Mouse (Mus musculus) forebrain, embryonic 15.5 days (tissue): ENCODE results near the gene Dppa3. TPM values are rescaled to one million over a fixed set of nuclear protein-coding genes. Genes with fewer than 3 reads are reported as not detected.

Source experiments
- ATAC-seq: fragments of 200-750 bp; cut with Nextera tagmentation; replicated peaks from 2 replicates; pipeline ENCODE4 v1.8.0; 2017; ENCODE audit warnings: mild to moderate bottlenecking, moderate TSS enrichment, moderate library complexity
- H3K27ac ChIP-seq: fragments of 300-500 bp; sonication (generic); replicated peaks from 2 replicates; pipeline ENCODE4 v1.5.1; 2015; ENCODE audit warnings: mild to moderate bottlenecking, inconsistent platforms
- H3K27me3 ChIP-seq: fragments of 300-500 bp; sonication (generic); 2 replicates; pipeline ENCODE4 v1.6.1; 2015; ENCODE audit warnings: inconsistent platforms
- H3K36me3 ChIP-seq: fragments of 300-500 bp; sonication (generic); 2 replicates; pipeline ENCODE4 v1.6.1; 2015; ENCODE audit warnings: mild to moderate bottlenecking, inconsistent platforms
- H3K4me1 ChIP-seq: fragments of 300-500 bp; sonication (generic); 2 replicates; pipeline ENCODE4 v1.6.1; 2015; ENCODE audit warnings: inconsistent platforms
- H3K4me2 ChIP-seq: fragments of 300-500 bp; sonication (generic); replicated peaks from 2 replicates; pipeline ENCODE4 v1.6.1; 2015; ENCODE audit warnings: mild to moderate bottlenecking, inconsistent platforms
- H3K4me3 ChIP-seq: fragments of 300-500 bp; sonication (generic); 2 replicates; pipeline ENCODE4 v1.5.1; 2015; ENCODE audit warnings: mild to moderate bottlenecking, inconsistent platforms
- H3K9ac ChIP-seq: fragments of 300-500 bp; sonication (generic); replicated peaks from 2 replicates; pipeline ENCODE4 v1.6.1; 2015; ENCODE audit warnings: mild to moderate bottlenecking, inconsistent platforms
- H3K9me3 ChIP-seq: fragments of 300-500 bp; sonication (generic); 2 replicates; pipeline ENCODE4 v1.6.1; 2016; ENCODE audit warnings: inconsistent platforms
- WGBS: fragments of 180-500 bp; shearing (Covaris S2); methylation state at CpG from one replicate; pipeline ENCODE4 v1.1.7; 2015; ENCODE audit warnings: mixed read lengths; 5-methylcytosine and 5-hydroxymethylcytosine counted together
- polyA plus RNA-seq: library from polyadenylated mRNA; unstranded; fragments of >200 nt; fragmentation: Nextera tagmentation; extraction: Ambion mirVana; gene quantifications from 2 replicates; pipeline ENCODE4 v1.2.1, GENCODE M21; 2015

The Dppa3 gene
- polyA plus RNA-seq, 1 experiment from 2014 or later = not detected

DNA sequence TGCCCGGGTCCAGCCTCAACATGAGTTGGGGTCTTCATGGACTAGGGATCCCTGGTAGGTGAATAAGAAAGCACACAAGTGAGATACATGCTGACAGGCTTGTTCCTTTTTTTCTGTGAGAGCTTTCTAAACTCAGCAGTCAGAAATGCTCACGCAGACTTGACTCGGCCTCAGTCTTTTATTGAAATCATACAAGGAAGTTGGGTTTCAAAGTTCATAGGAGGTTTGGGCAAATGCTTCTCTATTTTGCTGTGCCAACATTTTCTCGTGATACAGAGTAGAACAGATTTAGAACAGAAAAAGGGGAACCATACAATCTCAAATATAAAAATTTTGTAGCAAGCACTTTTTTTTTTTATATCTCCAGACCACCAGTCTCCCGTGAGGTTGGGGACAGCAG, 31.4 kb downstream of the Dppa3 start:
- no peak overlapping the region for H3K27ac ChIP-seq
- WGBS = 85% methylated on average over 5 of the region's 5 CpGs
- H3K9ac ChIP-seq = no peak overlapping the region
- H3K4me3 ChIP-seq = no peak overlapping the region
- no peak for ATAC-seq
- no peaks in the 10 kb centered on the region for H3K27me3 ChIP-seq
- H3K4me1 ChIP-seq = no peaks in the 10 kb centered on the region
- H3K9me3 ChIP-seq = no peaks in the 10 kb centered on the region
- H3K4me2 ChIP-seq = no peak overlapping the region
- no peaks in the 10 kb centered on the region for H3K36me3 ChIP-seq

- 20% methylated on average over 7 of the region's 7 CpGs for WGBS
These were observed 33.4 kb downstream of the Dppa3 start for GRCm38 (mm10) chr6:122659567-122659966.

GRCm38 (mm10) chr6:122660601-122661379, 34.6 kb downstream of the Dppa3 start:
- Histone ChIP-seq H3K4me3 (no peak overlapping the region), H3K4me2 (no peak overlapping the region), H3K27ac (no peak overlapping the region), H3K9me3 (no peaks in the 10 kb centered on the region), H3K27me3 (no peaks in the 10 kb centered on the region), H3K4me1 (peaks cover 4% of the 10 kb centered on the region; the same call in 1 of the 2 replicates), H3K36me3 (no peaks in the 10 kb centered on the region), H3K9ac (no peak overlapping the region)
- ATAC-seq = peak; percentile 52; the same call in 1 of the 2 replicates
- 44% methylated on average over 8 of the region's 8 CpGs for WGBS

More at GRCm38 (mm10) chr6:122659567-122659966, 33.4 kb downstream of the Dppa3 start:
- H3K27ac ChIP-seq = no peak overlapping the region
- no peaks in the 10 kb centered on the region for H3K9me3 ChIP-seq
- peaks cover 4% of the 10 kb centered on the region; the same call in 1 of the 2 replicates for H3K4me1 ChIP-seq
- H3K36me3 ChIP-seq = no peaks in the 10 kb centered on the region
- H3K4me3 ChIP-seq = no peak overlapping the region
- H3K9ac ChIP-seq = no peak overlapping the region
- ATAC-seq = no peak
- no peaks in the 10 kb centered on the region for H3K27me3 ChIP-seq
- H3K4me2 ChIP-seq = no peak overlapping the region

GRCm38 (mm10) chr6:122662551-122663264, 36.5 kb downstream of the Dppa3 start:
- Histone ChIP-seq H3K9ac (no peak overlapping the region), H3K27me3 (no peaks in the 10 kb centered on the region), H3K4me2 (no peak overlapping the region), H3K27ac (no peak overlapping the region), H3K36me3 (no peaks in the 10 kb centered on the region), H3K4me3 (no peak overlapping the region), H3K9me3 (no peaks in the 10 kb centered on the region), H3K4me1 (peaks cover 4% of the 10 kb centered on the region; the same call in 1 of the 2 replicates)
- WGBS = 35% methylated on average over 22 of the region's 22 CpGs
- ATAC-seq = no peak

DNA sequence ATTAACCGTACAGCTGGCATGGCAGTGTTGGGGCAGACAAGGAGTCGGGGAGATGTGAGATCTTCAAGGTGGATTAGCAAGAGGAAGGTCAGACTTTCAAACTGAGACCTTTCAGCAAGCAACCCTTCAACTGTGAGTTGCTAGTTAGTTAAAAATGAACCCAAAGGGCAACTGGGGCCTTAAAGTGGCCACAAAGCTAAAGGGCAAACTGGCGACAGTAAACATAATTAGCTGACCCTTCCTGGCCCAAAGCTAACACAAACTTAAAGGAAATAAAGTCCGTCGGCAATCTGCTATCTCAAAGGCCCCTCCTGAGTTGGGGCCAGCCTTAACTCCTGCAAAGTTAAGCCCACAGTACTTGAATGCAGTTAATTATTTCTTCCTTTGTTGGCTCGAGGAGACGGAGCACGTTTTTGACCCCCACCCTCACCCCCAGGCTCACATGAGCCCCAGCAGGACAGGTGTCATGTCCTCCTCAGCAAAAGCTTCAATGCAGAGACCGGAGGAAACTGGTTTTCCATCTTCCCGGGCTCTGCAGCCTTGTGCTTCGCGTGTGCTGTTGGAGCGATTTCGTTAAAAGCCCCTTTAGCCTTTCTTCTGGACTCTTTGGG, 37.5 kb downstream of the Dppa3 start:
- no peak for ATAC-seq
- Histone ChIP-seq H3K4me3 (no peak overlapping the region), H3K4me2 (no peak overlapping the region), H3K27me3 (no peaks in the 10 kb centered on the region), H3K9me3 (no peaks in the 10 kb centered on the region), H3K27ac (no peak overlapping the region), H3K36me3 (no peaks in the 10 kb centered on the region), H3K4me1 (peaks cover 4% of the 10 kb centered on the region; the same call in 1 of the 2 replicates), H3K9ac (no peak overlapping the region)
- 29% methylated on average over 14 of the region's 14 CpGs for WGBS

- no peak overlapping the region for H3K4me3 ChIP-seq
- WGBS = 67% methylated on average over 7 of the region's 7 CpGs
- no peak for ATAC-seq
These were observed 39.7 kb downstream of the Dppa3 start for GRCm38 (mm10) chr6:122665866-122666265.

GRCm38 (mm10) chr6:122667715-122668114, 41.5 kb downstream of the Dppa3 start:
- Histone ChIP-seq H3K27ac (no peak overlapping the region), H3K4me1 (peaks cover 7% of the 10 kb centered on the region), H3K36me3 (no peaks in the 10 kb centered on the region), H3K4me2 (no peak overlapping the region), H3K9me3 (no peaks in the 10 kb centered on the region), H3K27me3 (no peaks in the 10 kb centered on the region), H3K4me3 (no peak overlapping the region), H3K9ac (no peak overlapping the region)
- WGBS = 76% methylated on average over 5 of the region's 5 CpGs
- no peak for ATAC-seq

More at GRCm38 (mm10) chr6:122665866-122666265, 39.7 kb downstream of the Dppa3 start:
- Histone ChIP-seq H3K4me1 (peaks cover 7% of the 10 kb centered on the region), H3K9me3 (no peaks in the 10 kb centered on the region), H3K36me3 (no peaks in the 10 kb centered on the region), H3K27ac (no peak overlapping the region), H3K4me2 (no peak overlapping the region), H3K9ac (no peak overlapping the region), H3K27me3 (no peaks in the 10 kb centered on the region)

- Histone ChIP-seq H3K9me3 (no peaks in the 10 kb centered on the region), H3K36me3 (no peaks in the 10 kb centered on the region), H3K4me1 (peaks cover 3% of the 10 kb centered on the region; the same call in 1 of the 2 replicates), H3K9ac (no peak overlapping the region), H3K4me2 (no peak overlapping the region), H3K27me3 (no peaks in the 10 kb centered on the region), H3K27ac (no peak overlapping the region), H3K4me3 (no peak overlapping the region)
- peak; percentile 45 for ATAC-seq
- WGBS = 79% methylated on average over 5 of the region's 5 CpGs
These were observed 42.6 kb downstream of the Dppa3 start for GRCm38 (mm10) chr6:122668823-122669222.

DNA sequence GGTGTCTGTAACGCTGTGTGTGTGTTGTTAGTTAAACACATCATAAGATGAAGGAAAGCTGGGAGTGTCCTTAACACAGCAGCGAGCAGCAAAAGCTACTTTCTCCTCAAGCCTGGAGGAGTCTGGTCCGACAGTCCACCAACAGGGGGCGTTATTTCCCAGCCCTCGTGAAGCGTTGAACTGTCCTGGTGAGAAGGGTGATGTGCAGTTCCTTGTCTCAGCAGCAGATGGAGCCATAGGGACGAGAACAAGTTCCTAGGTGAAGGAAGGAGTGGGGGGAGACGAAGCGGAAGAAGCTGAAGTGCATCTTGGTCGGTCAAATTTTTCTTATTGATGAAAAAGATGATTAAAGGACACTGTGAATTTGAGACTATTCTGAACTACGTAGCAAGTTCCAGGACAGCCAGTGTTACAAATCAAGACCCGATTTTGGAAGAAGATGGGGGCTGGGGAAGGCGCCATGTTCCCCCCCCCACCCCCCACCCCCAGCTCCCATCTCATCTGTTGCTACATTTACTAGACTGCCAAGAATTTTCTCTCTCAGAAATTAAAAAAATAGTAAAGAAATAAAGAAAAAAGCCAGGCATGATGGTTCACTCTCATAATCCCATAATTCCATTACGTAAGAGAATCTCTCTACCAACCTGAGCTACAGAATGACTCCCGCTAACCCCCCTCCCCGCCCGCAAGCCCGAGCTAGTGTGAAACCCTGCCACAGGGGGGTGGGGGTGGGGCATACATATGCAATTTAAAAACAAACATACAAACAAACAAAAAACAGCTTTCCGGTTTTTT, 43.4 kb downstream of the Dppa3 start:
- H3K4me2 ChIP-seq = peak overlapping the region; percentile 53
- peak; percentile 94 for ATAC-seq
- peak overlapping the region; percentile 49 for H3K4me3 ChIP-seq
- no peaks in the 10 kb centered on the region for H3K36me3 ChIP-seq
- H3K27me3 ChIP-seq = no peaks in the 10 kb centered on the region
- H3K4me1 ChIP-seq = peaks cover 3% of the 10 kb centered on the region; the same call in 1 of the 2 replicates
- WGBS = 5% methylated on average over 19 of the region's 19 CpGs
- H3K9me3 ChIP-seq = no peaks in the 10 kb centered on the region
- H3K9ac ChIP-seq = peak overlapping the region; percentile 40
- H3K27ac ChIP-seq = 0 out of 2 replicates have a peak overlapping the region, but pooled peaks have one; percentile 6

DNA sequence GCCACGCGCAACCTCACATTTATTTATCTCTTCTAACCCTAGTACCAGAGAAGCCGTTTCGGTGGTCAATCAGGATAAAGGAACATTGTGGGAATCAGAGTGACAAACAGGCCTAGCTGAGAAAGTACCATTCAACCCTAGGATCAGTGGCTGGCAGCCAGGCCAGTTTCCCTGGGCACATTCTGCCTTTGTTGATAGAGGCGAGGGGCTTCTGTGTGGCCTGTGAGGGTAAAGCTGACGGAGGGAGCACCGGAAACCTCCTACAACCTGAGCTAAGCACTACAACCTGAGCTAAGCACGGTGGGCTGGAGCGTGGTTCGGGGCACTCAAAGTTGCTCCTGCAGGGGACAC, 44.0 kb downstream of the Dppa3 start:
- H3K27me3 ChIP-seq = no peaks in the 10 kb centered on the region
- H3K4me3 ChIP-seq = peak overlapping the region; percentile 49
- WGBS = 24% methylated on average over 10 of the region's 10 CpGs
- peak; percentile 28; the same call in 1 of the 2 replicates for ATAC-seq
- H3K36me3 ChIP-seq = no peaks in the 10 kb centered on the region
- H3K4me2 ChIP-seq = peak overlapping the region; percentile 53
- no peaks in the 10 kb centered on the region for H3K9me3 ChIP-seq
- H3K4me1 ChIP-seq = peaks cover 3% of the 10 kb centered on the region; the same call in 1 of the 2 replicates
- H3K27ac ChIP-seq = 0 out of 2 replicates have a peak overlapping the region, but pooled peaks have one; percentile 1
- H3K9ac ChIP-seq = 0 out of 2 replicates have a peak overlapping the region, but pooled peaks have one; percentile 12

- Histone ChIP-seq H3K27me3 (no peaks in the 10 kb centered on the region), H3K9ac (no peak overlapping the region), H3K9me3 (no peaks in the 10 kb centered on the region), H3K27ac (no peak overlapping the region), H3K4me1 (peaks cover 3% of the 10 kb centered on the region; the same call in 1 of the 2 replicates), H3K4me3 (no peak overlapping the region), H3K36me3 (no peaks in the 10 kb centered on the region), H3K4me2 (no peak overlapping the region)
- WGBS = 96% methylated on average over 4 of the region's 4 CpGs
- no peak for ATAC-seq
These were observed 44.6 kb downstream of the Dppa3 start for GRCm38 (mm10) chr6:122670841-122671240.
